Mouse (Mus musculus): ENCODE results near the gene Mob1b.

DNA sequence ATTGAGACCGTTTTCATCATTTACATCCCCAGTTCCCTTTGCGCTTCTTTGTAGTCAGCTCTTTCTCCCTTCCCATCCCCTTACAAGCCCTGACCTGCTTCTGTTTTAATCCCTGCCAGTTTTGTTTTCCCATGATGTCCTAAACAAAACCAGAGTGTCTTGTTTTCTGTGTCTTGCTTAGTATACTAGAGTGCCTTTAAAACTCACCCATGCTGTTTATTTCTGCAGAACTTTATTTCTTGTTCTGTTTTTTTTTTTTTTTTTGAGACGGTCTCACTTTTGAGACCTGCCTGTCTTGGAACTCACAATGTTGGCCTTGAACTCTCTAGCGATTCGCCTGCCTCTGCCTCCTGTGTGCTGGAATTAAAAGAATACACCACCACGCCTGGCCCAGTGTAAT lies 44.9 kb downstream of the Mob1b start:
- TF ChIP-seq CTCF (IDR thresholded peaks at IDR 0.05) (no peak), EP300 (IDR thresholded peaks at IDR 0.05) (no peak)

Measured in lung, postnatal 0 days (tissue).